Mouse (Mus musculus) kidney, adult 18-20 months (tissue): ENCODE results near the gene Inmt.
"Not testable (repeated sequence)": the region's sequence is repeated elsewhere in the genome, so short reads cannot be mapped to it uniquely, and the experiment has no call there.

Source experiments
- DNase-seq: peaks from one replicate; pipeline ENCODE4 v3.0.0; 2021

Inmt gene

GRCm38 (mm10) chr6:55174741-55175181 lies at the start of gene Inmt:
TSS of gene Inmt (minus strand) at chr6:55175043.
- peak; percentile 52 for DNase-seq

- DNase-seq: no peak
Observed at GRCm38 (mm10) chr6:55223986-55224385, 49.1 kb upstream of the Inmt start.

GRCm38 (mm10) chr6:55218232-55218631 lies 43.4 kb upstream of the Inmt start:
- DNase-seq: no peak

DNA sequence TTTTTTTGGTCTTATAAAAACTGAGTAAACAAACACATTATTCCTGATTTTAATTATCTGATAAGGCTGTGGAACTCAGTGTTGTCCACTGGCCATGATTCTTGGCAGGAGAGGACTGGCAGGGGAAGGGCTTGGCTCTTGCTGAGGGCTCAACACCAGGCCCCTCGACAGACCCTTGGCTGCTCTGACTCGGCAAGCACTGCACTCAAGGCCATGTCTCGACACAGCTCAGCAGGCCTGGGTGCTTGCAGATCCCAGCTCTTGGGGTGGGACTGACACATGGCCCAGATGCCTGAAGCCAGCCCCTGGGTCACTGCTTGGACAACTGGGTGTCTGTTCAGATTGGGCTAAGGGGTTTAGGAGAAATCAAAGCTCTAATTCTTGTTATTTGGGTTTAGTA lies 39.7 kb upstream of the Inmt start:
- DNase-seq: peak; percentile 30

GRCm38 (mm10) chr6:55210423-55211365 lies 35.9 kb upstream of the Inmt start:
- DNase-seq: no peak

GRCm38 (mm10) chr6:55207786-55208185 lies 32.9 kb upstream of the Inmt start:
- no peak for DNase-seq

DNA sequence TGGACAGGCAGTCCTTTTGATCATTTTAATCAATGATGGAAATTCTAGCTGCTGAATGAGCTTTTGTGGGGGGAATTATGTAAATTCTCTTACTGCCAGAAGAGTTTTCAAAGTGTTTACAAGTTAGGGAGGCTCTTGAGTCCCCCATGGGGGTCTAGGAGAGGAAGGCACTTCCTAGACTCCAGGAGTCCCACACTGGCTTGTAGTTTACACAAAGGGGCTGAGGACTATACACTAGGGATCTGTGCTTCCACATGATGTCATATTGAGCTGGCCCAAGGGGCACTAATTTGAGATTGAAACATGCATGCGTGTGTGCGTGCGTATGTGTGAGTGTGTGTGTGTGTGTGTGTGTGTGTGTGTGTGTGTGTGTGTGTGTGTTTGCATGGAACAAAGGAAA lies 29.1 kb upstream of the Inmt start:
- DNase-seq: no peak

DNA sequence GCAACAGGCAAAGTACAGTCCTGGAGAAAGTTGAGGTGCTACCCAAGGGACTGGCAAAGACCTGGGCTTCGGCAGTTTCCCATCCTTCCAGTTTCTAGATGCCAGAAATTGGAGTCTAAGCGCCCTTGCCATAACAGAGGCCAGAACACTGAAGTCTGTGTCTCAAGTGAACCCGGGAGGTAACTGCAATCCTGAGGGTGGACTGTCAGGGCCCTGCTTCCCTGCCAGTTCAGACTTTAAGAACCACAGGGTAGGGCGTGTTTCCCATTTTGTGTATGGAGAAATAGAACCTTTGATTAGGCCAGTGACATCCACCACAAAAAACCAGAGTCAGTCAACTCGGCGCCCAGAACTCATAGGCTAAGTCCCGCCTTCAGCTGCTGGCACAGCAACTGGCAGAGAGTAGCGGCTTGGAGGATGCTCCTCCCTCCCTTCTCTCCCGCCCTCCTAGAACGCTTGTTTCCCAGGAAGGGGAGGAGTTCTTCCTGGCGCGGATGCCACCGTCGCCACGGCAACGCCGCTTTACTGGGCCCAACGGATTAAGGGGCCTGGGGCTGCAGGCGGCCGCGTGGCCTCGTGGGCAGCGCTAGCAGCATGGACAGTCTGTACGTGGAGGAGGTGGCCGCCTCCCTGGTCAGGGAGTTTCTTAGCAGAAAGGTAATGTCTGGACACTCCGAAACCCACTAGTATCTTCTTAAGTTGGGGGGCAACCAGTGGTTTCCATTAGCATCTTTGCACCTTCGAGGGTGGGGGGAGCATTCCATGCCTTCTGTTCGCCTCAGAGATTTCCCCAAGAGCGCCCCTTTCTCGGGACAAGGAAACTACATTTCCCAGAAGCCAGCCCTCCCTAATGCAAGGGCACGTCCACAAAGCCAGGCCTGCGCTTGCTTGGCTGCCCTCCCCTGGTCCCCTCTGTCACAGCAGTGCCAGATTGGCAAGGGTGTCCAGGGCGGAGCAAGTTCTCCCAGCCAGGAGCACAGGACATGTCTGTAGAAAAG lies 28.4 kb upstream of the Inmt start, which contains the start of gene Mindy4:
Mindy4 (plus strand) TSS at position 471 of the 998 bp plus-strand sequence.
- peak; percentile 88 for DNase-seq

DNA sequence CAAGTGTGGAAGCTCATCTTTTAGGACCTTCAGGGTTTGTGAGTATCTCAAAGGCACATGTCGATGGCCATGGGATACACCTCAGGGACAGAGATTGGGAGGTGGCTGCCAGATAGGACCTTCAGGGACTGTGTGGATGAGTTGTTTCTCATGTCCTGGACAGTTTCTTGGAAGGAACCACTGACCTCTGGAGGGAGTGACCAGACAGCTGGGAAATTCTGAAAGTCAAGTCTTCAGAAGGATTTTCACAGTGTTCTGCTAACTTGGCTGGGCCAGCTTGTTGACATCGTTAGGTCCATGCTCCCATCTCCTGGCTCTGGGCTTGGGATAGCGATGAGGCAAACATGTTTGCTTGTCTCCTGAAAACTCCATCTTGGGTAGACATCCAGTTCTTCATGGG lies 24.2 kb upstream of the Inmt start:
- no peak for DNase-seq

DNA sequence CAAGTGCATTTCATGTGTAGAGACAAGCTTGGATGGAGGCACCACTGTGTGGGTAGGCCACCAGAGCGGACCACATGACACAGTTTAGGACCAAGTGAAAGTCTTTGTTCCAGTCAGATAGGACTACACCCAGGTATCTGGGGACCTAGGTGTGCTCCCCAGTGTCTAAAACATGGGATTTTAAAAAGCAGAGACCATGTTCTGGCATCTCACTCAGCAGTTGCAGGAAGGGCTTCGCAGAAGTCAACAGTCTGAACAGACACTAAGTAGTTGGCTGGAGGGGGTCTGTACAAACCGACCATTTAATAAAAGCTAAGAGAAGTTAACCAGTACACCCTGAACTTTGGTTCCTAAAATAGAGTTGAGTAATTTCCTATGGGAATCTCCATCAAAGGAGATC lies 18.3 kb upstream of the Inmt start:
- no peak for DNase-seq

DNA sequence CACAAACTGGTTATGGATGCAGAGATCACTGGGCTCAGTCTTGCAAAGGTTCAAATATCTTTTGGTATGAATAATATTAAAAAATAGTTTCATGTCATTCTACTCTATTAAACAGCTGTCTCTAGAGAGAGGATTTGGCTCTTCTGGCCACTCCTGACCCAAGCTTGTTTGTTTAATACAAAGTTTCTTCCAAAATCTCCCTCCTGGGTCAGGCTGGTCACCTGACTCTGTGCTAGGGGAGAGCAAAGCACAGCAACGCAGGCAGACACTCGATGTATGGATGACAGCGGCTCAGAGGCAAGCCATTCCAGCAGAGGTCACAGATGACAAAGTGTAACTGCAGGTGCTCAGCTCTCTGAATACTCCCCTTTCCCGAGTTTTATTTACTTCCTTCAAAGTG lies 16.7 kb upstream of the Inmt start:
- DNase-seq: no peak

GRCm38 (mm10) chr6:55189406-55189805 lies 14.6 kb upstream of the Inmt start:
- no peak for DNase-seq

DNA sequence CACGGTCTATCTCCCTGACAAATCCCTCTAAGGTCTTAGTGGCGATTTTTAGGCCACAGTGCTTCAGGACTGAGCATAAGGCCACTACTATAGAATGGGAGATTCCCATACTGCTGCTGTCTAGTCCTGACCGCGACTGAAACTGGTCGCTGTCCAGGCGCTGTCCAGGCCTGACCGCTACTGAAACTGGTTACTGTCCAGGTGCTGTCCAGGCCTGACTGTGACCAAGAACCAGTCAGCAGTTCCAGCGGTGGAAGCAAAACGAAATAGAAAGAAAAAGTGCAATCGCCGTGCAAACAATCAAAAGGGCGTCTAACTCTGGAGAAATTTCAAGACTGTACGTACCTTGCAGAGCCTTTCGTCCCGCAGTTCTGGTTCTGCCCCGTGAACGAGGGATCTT lies 13.0 kb upstream of the Inmt start:
- DNase-seq: not testable (repeated sequence)

GRCm38 (mm10) chr6:55182655-55183430 lies 8.0 kb upstream of the Inmt start:
- DNase-seq: peak; percentile 39

- peak; percentile 50 for DNase-seq
Observed at GRCm38 (mm10) chr6:55179560-55179959, 4.7 kb upstream of the Inmt start.

- DNase-seq: no peak
Observed at GRCm38 (mm10) chr6:55177060-55177732, 2.4 kb upstream of the Inmt start.

DNA sequence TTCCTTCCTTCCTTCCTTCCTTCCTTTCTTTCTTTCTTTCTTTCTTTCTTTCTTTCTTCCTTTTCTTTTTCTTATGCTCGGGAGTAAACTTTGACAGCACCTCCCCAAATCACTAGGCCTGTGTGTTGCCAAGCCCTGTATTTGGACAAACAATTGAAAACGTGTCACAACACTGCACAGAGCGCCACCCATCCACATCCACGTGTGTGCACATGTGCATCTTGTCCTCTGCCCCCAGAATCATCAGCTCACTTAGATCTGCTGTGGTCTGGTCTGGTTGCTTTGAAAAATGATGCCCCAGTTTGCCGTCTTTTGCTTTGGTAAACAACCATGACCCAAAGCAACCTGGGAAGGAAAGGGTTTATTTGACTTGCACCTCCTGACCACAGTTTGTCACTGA lies 1.0 kb upstream of the Inmt start:
- DNase-seq: peak; percentile 63

DNA sequence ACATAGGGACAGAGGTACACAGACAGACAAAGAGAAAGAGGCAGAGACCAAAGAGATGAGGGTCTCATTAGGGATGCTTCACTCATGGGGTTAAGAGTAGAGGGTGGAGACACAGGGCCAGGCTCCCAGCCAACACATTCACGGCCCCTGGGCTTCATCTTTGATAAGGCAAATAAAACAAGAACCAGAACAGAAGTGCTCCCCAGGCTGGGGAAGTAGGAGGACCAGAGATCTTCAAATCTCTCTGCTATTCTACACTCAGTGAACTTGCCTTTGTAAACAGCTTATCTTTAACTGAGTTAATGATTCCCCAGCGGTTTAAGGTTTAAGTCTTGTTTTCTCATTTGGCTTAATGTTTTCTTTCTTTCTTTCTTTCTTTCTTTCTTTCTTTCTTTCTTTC lies 613 bp upstream of the Inmt start:
- DNase-seq: peak; percentile 46

DNA sequence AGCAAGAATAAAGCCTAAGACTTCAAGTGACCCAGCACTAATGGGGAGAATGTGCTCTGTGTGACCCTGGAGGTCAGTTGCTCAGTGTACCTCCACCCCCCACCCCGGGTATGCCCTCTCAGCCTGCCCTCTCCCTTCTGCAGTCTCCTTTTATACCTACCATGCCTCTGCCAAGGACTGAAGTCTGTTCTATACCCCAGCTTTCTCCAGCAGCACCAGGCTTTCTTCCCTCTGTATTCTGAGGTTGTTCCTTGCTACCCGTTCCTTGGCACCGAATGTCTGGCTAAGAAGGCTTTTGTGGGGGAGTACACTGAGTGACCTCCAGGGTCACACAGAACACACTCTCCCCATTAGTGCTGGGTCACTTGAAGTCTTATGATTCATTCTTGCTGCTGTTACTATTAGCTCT lies 898 bp downstream of the Inmt start:
- DNase-seq: peak; percentile 54

GRCm38 (mm10) chr6:55173171-55173570 lies 1.7 kb downstream of the Inmt start:
- DNase-seq: no peak

DNA sequence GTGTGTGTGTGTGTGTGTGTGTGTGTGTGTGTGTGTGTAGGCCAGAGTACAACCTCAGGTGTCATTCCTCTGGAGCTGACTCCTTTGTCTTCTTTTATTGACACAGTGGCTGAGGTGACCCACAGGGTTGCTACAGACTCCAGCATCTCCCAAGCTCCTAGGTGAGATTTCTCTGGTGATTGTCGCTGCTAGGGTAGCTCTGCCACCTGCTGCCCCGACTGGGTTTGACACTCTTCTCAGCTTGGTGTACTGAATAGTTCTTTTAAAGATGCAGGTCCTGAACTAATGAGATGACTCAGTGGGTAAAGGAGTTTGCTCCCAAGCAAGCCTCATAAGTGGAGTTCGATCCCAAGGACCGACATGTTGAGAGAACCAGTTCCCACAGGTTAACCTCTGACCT lies 3.2 kb downstream of the Inmt start:
- no peak for DNase-seq

GRCm38 (mm10) chr6:55169818-55170217 lies 5.0 kb downstream of the Inmt start:
- no peak for DNase-seq
